Mouse (Mus musculus): ENCODE results near the gene Ccnjl. TPM values are rescaled to one million over a fixed set of nuclear protein-coding genes. Genes with fewer than 3 reads are reported as not detected.

Ccnjl gene
- polyA plus RNA-seq, 1 experiment from 2014 or later, result 16.6 TPM

DNA sequence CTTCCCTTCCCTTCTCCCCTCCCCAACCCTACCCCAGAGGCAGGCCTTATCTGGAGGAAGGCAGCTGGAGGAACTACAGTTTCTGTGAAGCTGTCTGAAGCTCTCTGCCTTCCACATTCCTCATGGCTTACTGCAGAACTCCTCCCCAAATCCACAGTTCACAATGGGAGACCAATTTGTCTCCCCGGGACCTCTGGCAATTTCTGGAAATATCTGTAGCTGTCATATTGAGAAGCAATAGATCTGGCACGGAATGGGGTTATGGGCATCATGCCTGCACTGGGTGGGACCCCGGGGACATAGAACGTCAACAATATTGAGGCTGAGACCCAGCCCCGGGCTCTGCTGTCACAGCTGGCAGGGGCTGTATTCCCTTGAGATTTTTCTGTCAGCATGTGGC, 89.3 kb downstream of the Ccnjl start:
- Histone ChIP-seq H3K4me1 (replicated peaks) (peaks cover 20% of the 10 kb centered on the region), H3K27ac (peak overlapping the region; percentile 59), H3K4me3 (replicated peaks) (no peak overlapping the region), H3K4me2 (replicated peaks) (no peak overlapping the region), H3K9me3 (no peaks in the 10 kb centered on the region), H3K36me3 (no peaks in the 10 kb centered on the region), H3K9ac (peak overlapping the region; percentile 11; the same call in 1 of the 2 replicates), H3K27me3 (replicated peaks) (no peaks in the 10 kb centered on the region)
- no peak for ATAC-seq
- WGBS, result 45% methylated on average over 5 of the region's 5 CpGs

DNA sequence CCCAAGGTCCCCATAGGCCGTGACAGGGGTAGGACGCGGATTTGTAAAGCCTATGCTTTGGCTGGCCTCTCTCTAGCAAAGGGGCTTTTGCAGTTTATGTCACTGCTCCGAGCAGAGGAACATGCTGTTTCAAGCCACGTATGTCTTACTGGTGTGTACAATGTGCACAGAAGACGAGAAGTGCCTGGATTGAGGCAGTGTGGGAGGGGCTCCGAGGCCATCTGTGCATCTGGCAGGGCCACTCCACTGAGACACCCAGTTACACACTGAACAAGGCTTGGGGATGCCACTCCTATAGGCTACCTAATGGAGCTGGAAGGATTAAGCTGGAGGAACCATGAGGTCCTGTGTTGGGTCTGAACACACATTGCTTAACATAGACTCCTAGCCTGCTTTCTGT, 89.8 kb downstream of the Ccnjl start:
- Histone ChIP-seq H3K4me3 (replicated peaks) (no peak overlapping the region), H3K4me1 (replicated peaks) (peaks cover 16% of the 10 kb centered on the region), H3K27ac (peak overlapping the region; percentile 59), H3K4me2 (replicated peaks) (no peak overlapping the region), H3K36me3 (no peaks in the 10 kb centered on the region), H3K27me3 (replicated peaks) (no peaks in the 10 kb centered on the region), H3K9me3 (no peaks in the 10 kb centered on the region), H3K9ac (peak overlapping the region; percentile 11; the same call in 1 of the 2 replicates)
- 66% methylated on average over 7 of the region's 7 CpGs for WGBS
- ATAC-seq, result no peak

GRCm38 (mm10) chr11:43621769-43622168, 93.2 kb downstream of the Ccnjl start:
- Histone ChIP-seq H3K4me2 (replicated peaks) (peak overlapping the region; percentile 34), H3K9ac (no peak overlapping the region), H3K4me3 (replicated peaks) (no peak overlapping the region), H3K27ac (0 out of 2 replicates have a peak overlapping the region, but pooled peaks have one; percentile 44), H3K9me3 (no peaks in the 10 kb centered on the region), H3K4me1 (replicated peaks) (peaks cover 19% of the 10 kb centered on the region), H3K36me3 (no peaks in the 10 kb centered on the region), H3K27me3 (replicated peaks) (no peaks in the 10 kb centered on the region)
- ATAC-seq, result peak; percentile 63
- 53% methylated on average over 5 of the region's 5 CpGs for WGBS

- Histone ChIP-seq H3K4me2 (replicated peaks) (no peak overlapping the region), H3K36me3 (no peaks in the 10 kb centered on the region), H3K4me1 (replicated peaks) (peaks cover 13% of the 10 kb centered on the region), H3K9ac (no peak overlapping the region), H3K4me3 (replicated peaks) (no peak overlapping the region), H3K9me3 (no peaks in the 10 kb centered on the region), H3K27me3 (replicated peaks) (no peaks in the 10 kb centered on the region), H3K27ac (no peak overlapping the region)
- 80% methylated on average over 1 of the region's 1 CpGs for WGBS
- no peak for ATAC-seq
Observed at GRCm38 (mm10) chr11:43624341-43624740, 95.8 kb downstream of the Ccnjl start.

GRCm38 (mm10) chr11:43626300-43626926, 97.8 kb downstream of the Ccnjl start:
- 11% methylated on average over 12 of the region's 12 CpGs for WGBS
- Histone ChIP-seq H3K4me3 (replicated peaks) (0 out of 2 replicates have a peak overlapping the region, but pooled peaks have one; percentile 15), H3K4me1 (replicated peaks) (peaks cover 13% of the 10 kb centered on the region), H3K27ac (peak overlapping the region; percentile 72), H3K9ac (no peak overlapping the region), H3K27me3 (replicated peaks) (no peaks in the 10 kb centered on the region), H3K9me3 (no peaks in the 10 kb centered on the region), H3K4me2 (replicated peaks) (peak overlapping the region; percentile 51), H3K36me3 (no peaks in the 10 kb centered on the region)
- ATAC-seq, result peak; percentile 86

DNA sequence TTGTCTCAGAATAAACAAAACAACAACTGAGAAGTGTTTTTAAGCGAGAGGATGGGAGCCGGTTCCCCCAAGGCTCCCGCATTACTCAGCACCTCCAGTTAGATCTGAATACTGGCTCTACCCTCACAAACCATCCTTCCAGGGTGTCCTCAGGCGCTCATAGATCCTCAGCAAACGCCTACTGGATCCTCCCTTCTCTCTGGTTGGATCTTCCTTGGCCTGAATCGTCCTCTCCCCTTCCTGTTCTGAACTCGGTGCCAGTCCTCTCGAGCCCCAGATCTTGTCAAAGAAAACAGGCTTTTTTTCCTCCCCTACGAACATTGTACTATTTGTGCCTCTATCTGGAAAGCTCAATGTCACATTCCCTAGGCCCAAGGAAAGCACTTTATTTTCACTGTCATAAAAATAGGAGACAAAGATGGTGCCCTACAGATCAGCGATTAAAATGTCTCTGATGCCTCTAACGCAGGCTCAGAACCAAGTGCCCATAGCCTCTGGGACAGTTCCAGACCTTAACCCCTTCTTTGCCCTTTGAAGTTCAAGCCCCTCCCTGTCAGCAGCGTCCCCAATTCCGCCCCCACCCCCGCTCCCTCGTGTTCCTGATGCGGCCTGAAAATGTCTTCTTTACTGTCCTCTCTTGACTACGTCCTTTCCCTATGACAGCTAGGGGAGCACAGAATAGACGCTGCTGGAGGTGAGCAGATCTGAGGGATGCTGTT, 98.5 kb downstream of the Ccnjl start:
- no peaks in the 10 kb centered on the region for H3K27me3 ChIP-seq (replicated peaks)
- H3K27ac ChIP-seq, result peak overlapping the region; percentile 72
- no peaks in the 10 kb centered on the region for H3K36me3 ChIP-seq
- H3K4me1 ChIP-seq (replicated peaks), result peaks cover 12% of the 10 kb centered on the region
- H3K4me2 ChIP-seq (replicated peaks), result peak overlapping the region; percentile 51
- no peaks in the 10 kb centered on the region for H3K9me3 ChIP-seq
- no peak overlapping the region for H3K4me3 ChIP-seq (replicated peaks)
- 36% methylated on average over 18 of the region's 18 CpGs for WGBS
- H3K9ac ChIP-seq, result no peak overlapping the region
- ATAC-seq, result peak; percentile 10; the same call in 1 of the 2 replicates

DNA sequence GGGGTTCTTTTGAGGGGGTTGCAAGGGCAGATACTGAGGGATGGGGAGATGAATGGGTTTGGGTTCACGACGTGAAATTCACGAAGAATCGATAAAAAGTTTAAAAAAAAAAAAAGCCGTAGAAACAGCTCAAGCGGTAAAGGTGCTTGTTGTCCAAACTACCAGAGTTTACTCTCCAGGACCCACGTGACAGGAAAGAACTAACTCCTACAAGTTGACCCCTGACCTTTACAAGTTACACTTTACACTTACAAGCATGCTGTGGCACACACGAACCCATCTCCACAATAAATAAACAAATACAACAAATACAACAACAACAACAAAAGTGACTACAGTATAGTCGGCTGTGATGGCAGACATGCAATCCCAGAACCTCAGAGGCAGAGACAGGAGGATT, 103.1 kb downstream of the Ccnjl start:
- no peak for ATAC-seq
- WGBS, result 81% methylated on average over 9 of the region's 9 CpGs
- Histone ChIP-seq H3K27me3 (replicated peaks) (no peaks in the 10 kb centered on the region), H3K9me3 (no peaks in the 10 kb centered on the region), H3K9ac (no peak overlapping the region), H3K36me3 (no peaks in the 10 kb centered on the region), H3K27ac (no peak overlapping the region), H3K4me2 (replicated peaks) (no peak overlapping the region), H3K4me1 (replicated peaks) (peaks cover 29% of the 10 kb centered on the region), H3K4me3 (replicated peaks) (no peak overlapping the region)

DNA sequence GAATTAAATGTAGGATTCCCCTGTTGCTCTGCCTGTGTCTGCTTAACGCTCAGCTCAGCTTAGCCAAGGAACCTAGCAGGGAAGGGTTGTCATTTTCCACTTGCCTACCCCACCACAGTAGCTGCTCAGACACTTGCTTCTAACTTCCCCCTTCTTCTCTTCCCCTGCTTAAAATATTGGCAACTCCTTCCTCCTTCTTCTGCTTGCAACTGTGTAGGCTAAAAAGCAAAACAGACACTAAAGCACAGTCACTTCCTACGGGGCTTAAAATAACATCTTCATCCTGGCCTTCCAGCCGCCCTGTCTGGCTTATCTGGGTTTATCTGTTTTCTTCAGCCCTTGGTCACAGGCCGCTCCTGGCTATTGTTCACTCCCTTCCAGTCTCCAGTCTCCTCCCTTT, 104.0 kb downstream of the Ccnjl start:
- Histone ChIP-seq H3K27me3 (replicated peaks) (no peaks in the 10 kb centered on the region), H3K4me3 (replicated peaks) (no peak overlapping the region), H3K36me3 (no peaks in the 10 kb centered on the region), H3K4me2 (replicated peaks) (no peak overlapping the region), H3K27ac (no peak overlapping the region), H3K4me1 (replicated peaks) (peaks cover 21% of the 10 kb centered on the region), H3K9me3 (no peaks in the 10 kb centered on the region), H3K9ac (no peak overlapping the region)
- ATAC-seq, result no peak
- WGBS, result 20% methylated on average over 4 of the region's 4 CpGs

- 66% methylated on average over 6 of the region's 6 CpGs for WGBS
Observed at GRCm38 (mm10) chr11:43633165-43633564, 104.6 kb downstream of the Ccnjl start.

DNA sequence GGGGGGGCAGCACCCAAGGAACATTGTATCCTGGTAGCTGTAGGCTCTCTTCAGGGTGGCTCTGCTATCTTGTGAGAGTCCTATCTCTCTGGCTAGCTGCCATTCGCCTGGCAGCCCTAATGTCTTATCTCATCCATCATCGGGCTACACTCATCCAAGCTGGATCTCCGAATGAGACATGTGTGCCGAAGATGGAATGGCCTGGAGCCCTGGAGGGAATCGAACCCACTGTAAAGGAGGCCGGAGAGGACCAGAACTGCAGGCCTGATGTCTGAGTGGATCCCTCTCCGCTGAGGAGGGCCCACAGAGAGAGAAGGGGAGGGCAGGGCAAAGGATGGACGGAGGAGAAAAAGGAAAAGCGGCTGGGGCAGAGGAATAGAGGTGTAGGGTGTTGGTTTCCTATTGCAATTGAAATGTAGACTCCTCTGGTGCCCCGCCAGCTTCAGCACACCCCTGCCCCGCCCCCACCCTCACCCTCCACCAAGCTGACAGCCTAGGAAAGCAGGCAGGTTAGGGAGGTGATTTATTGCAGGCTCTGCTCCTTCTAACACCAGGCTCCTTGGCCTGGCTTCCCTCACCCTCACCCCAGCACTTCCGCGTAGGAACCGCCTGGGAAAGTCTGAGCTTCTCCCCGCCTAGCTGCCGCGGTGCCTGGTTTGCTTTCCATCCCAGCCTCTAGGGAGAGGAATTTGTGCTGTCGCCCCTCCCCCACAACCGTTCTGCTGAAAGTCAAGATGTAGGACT, 105.2 kb downstream of the Ccnjl start:
- WGBS, result 12% methylated on average over 19 of the region's 19 CpGs
- ATAC-seq, result peak; percentile 93

More at GRCm38 (mm10) chr11:43633165-43633564, 104.6 kb downstream of the Ccnjl start:
- Histone ChIP-seq H3K4me1 (replicated peaks) (peaks cover 21% of the 10 kb centered on the region), H3K36me3 (no peaks in the 10 kb centered on the region), H3K9ac (no peak overlapping the region), H3K27me3 (replicated peaks) (no peaks in the 10 kb centered on the region), H3K4me3 (replicated peaks) (no peak overlapping the region), H3K4me2 (replicated peaks) (no peak overlapping the region), H3K9me3 (no peaks in the 10 kb centered on the region), H3K27ac (no peak overlapping the region; the same call in 1 of the 2 replicates)
- ATAC-seq, result peak; percentile 8; the same call in 1 of the 2 replicates

More for the DNA sequence above, 105.2 kb downstream of the Ccnjl start:
- H3K4me1 ChIP-seq (replicated peaks), result peaks cover 21% of the 10 kb centered on the region
- no peaks in the 10 kb centered on the region for H3K27me3 ChIP-seq (replicated peaks)
- no peak overlapping the region; the same call in 1 of the 2 replicates for H3K9ac ChIP-seq
- no peak overlapping the region for H3K4me3 ChIP-seq (replicated peaks)
- no peaks in the 10 kb centered on the region for H3K36me3 ChIP-seq
- no peaks in the 10 kb centered on the region for H3K9me3 ChIP-seq
- H3K27ac ChIP-seq, result peak overlapping the region; percentile 70
- peak overlapping the region; percentile 37 for H3K4me2 ChIP-seq (replicated peaks)

Data from intestine, embryonic 15.5 days (tissue).